Mouse (Mus musculus) ES-Bruce4 (cell line): ENCODE measurements at regions not wholly inside any gene's neighbourhood (a gene's known extent, or its start where the extent isn't known, plus 50 kb on each side); places are given as distances from the start of the nearest gene placed in this dataset.

Experiments
- CTCF ChIP-seq: IDR thresholded peaks from one replicate; pipeline ENCODE4 v1.8.1; 2011; ENCODE audit warnings: low read depth, low read length
- POLR2A ChIP-seq: IDR thresholded peaks from one replicate; pipeline ENCODE4 v1.8.1; 2011; ENCODE audit warnings: low read length; ENCODE audit not compliant: insufficient read depth

GRCm38 (mm10) chr13:72495353-72495752, 133.3 kb upstream of the Irx2 start:
- TF ChIP-seq CTCF (no peak), POLR2A (no peak)
